ENCODE assay signal across 12 mouse cellular contexts in the genomic region with DNA sequence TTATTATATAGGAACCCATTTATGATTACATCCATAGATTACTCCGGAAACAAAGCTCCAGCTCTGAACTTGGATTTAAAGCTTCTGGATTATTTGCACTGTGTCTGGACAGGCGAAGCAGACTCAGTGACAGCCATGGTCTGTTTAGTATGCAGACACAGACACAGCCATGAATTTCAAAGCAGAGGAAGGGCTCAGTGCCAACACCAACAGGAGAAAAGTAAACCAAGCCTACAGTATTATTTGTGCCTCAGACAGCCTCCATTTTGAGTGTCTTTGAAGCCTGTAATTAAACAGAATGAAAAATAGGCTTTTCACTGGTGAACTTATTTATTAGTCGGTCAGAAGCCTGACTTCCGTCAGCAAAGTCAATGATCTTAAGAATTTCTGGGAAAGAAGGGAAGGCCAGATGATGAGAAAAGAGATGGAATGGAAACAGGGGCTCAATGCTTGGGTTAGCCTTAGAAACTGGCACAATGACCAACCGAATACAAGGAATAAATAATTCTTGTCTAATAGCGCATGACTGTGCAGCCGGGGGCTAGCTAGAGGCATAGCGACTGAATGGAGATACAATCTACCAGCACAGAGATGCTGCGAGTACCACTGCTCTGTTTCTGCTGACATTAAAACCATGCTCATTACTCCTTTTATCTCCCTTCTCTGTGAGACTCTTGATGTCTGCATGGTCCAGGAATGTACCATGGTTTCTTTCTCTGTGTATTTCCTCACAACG. TPM values are rescaled to one million over a fixed set of nuclear protein-coding genes. Genes with fewer than 3 reads are reported as not detected.
DNase-seq lines count a peak whose midpoint lies in the region; ATAC-seq and TF ChIP-seq lines count a peak whose summit lies in the region.
"Had no signal": no experiment of that assay in that cellular context is flagged by ENCODE, and none has a peak within 500 bp of the region (broad histone marks: within the 10 kb centered on the region; RNA-seq: fewer than 3 reads in every experiment).

No protein-coding gene starts in this region.

- H3K27ac ChIP-seq in heart, embryonic 12.5 days (ENCODE audit: poor library complexity, severe bottlenecking) = peak overlapping the region; percentile 16; the same call in 1 of the 2 replicates
- H3K27ac ChIP-seq in embryonic facial prominence, embryonic 14.5 days (replicated peaks; ENCODE audit: low read depth, low read length) = no peak overlapping the region
- no peak overlapping the region for H3K27ac ChIP-seq in kidney, adult 2 months (ENCODE audit: insufficient read depth, low read depth, low read length)
- H3K27ac ChIP-seq in midbrain, embryonic 13.5 days = peak overlapping the region; percentile 73
- H3K27ac ChIP-seq in heart, embryonic 11.5 days (ENCODE audit: low read depth, low read length) = no peak overlapping the region
- H3K27ac ChIP-seq: limb, embryonic 12.5 days had no signal

- no peak for TF ChIP-seq POLR2A in kidney, adult 2 months (IDR thresholded peaks at IDR 0.05; ENCODE audit: low read depth, low read length)

- no peak overlapping the region for H3K4me2 ChIP-seq in heart, embryonic 12.5 days
- no peak overlapping the region for H3K4me2 ChIP-seq in embryonic facial prominence, embryonic 14.5 days (ENCODE audit: low read depth, low read length)
- H3K4me2 ChIP-seq in midbrain, embryonic 13.5 days (replicated peaks) = no peak overlapping the region
- H3K4me2 ChIP-seq in heart, embryonic 11.5 days = no peak overlapping the region
- H3K4me2 ChIP-seq: limb, embryonic 12.5 days had no signal

- no peaks in the 10 kb centered on the region for H3K9me3 ChIP-seq in heart, embryonic 12.5 days (replicated peaks)
- no peaks in the 10 kb centered on the region for H3K9me3 ChIP-seq in embryonic facial prominence, embryonic 14.5 days (ENCODE audit: control insufficient read depth, low read length)
- H3K9me3 ChIP-seq in midbrain, embryonic 13.5 days = no peaks in the 10 kb centered on the region
- H3K9me3 ChIP-seq in heart, embryonic 11.5 days (replicated peaks; ENCODE audit: control insufficient read depth, low read length) = no peaks in the 10 kb centered on the region
- H3K9me3 ChIP-seq: limb, embryonic 12.5 days had no signal

- H3K36me3 ChIP-seq in heart, embryonic 12.5 days = no peaks in the 10 kb centered on the region
- H3K36me3 ChIP-seq in embryonic facial prominence, embryonic 14.5 days (ENCODE audit: control insufficient read depth, insufficient read depth, low read length) = no peaks in the 10 kb centered on the region
- H3K36me3 ChIP-seq in kidney, adult 2 months (ENCODE audit: control insufficient read depth, insufficient read depth, low read length) = no peaks in the 10 kb centered on the region
- H3K36me3 ChIP-seq in midbrain, embryonic 13.5 days = no peaks in the 10 kb centered on the region
- no peaks in the 10 kb centered on the region for H3K36me3 ChIP-seq in heart, embryonic 11.5 days (ENCODE audit: control insufficient read depth, insufficient read depth, low read length)
- H3K36me3 ChIP-seq: limb, embryonic 12.5 days had no signal

- H3K27me3 ChIP-seq in heart, embryonic 12.5 days (replicated peaks) = no peaks in the 10 kb centered on the region
- H3K27me3 ChIP-seq in embryonic facial prominence, embryonic 14.5 days (replicated peaks; ENCODE audit: control insufficient read depth, insufficient read depth, low read length) = no peaks in the 10 kb centered on the region
- no peaks in the 10 kb centered on the region for H3K27me3 ChIP-seq in kidney, adult 2 months (replicated peaks; ENCODE audit: control insufficient read depth, insufficient read depth, low read length)
- no peaks in the 10 kb centered on the region for H3K27me3 ChIP-seq in midbrain, embryonic 13.5 days
- no peaks in the 10 kb centered on the region for H3K27me3 ChIP-seq in heart, embryonic 11.5 days (ENCODE audit: control insufficient read depth, insufficient read depth, low read length)
- H3K27me3 ChIP-seq: limb, embryonic 12.5 days had no signal

- no peak for TF ChIP-seq CTCF in kidney, adult 2 months (conservative IDR thresholded peaks at IDR 0.05; ENCODE audit: insufficient read depth, insufficient read length, low read depth, low read length)

- H3K4me1 ChIP-seq in heart, embryonic 12.5 days (replicated peaks) = no peaks in the 10 kb centered on the region
- no peaks in the 10 kb centered on the region for H3K4me1 ChIP-seq in embryonic facial prominence, embryonic 14.5 days (ENCODE audit: control insufficient read depth, insufficient read depth, low read length)
- H3K4me1 ChIP-seq in kidney, adult 2 months (ENCODE audit: control insufficient read depth, insufficient read depth, low read length) = peaks cover 2% of the 10 kb centered on the region
- H3K4me1 ChIP-seq in midbrain, embryonic 13.5 days (replicated peaks) = peaks cover 21% of the 10 kb centered on the region
- no peaks in the 10 kb centered on the region for H3K4me1 ChIP-seq in heart, embryonic 11.5 days (ENCODE audit: control insufficient read depth, insufficient read depth, low read length)
- H3K4me1 ChIP-seq: limb, embryonic 12.5 days had no signal

- H3K4me3 ChIP-seq in heart, embryonic 12.5 days = no peak overlapping the region
- H3K4me3 ChIP-seq in embryonic facial prominence, embryonic 14.5 days (ENCODE audit: low read depth, low read length) = no peak overlapping the region
- no peak overlapping the region for H3K4me3 ChIP-seq in kidney, adult 2 months (ENCODE audit: insufficient read depth, low read depth, low read length)
- no peak overlapping the region for H3K4me3 ChIP-seq in midbrain, embryonic 13.5 days (replicated peaks)
- no peak overlapping the region for H3K4me3 ChIP-seq in heart, embryonic 11.5 days (ENCODE audit: low read depth, low read length)
- H3K4me3 ChIP-seq: limb, embryonic 12.5 days; myocyte had no signal

- H3K9ac ChIP-seq in heart, embryonic 12.5 days = no peak overlapping the region
- H3K9ac ChIP-seq in embryonic facial prominence, embryonic 14.5 days (ENCODE audit: low read depth, low read length) = no peak overlapping the region
- no peak overlapping the region for H3K9ac ChIP-seq in midbrain, embryonic 13.5 days (replicated peaks)
- H3K9ac ChIP-seq in heart, embryonic 11.5 days (ENCODE audit: low read depth, low read length) = no peak overlapping the region
- H3K9ac ChIP-seq: limb, embryonic 12.5 days had no signal

- no peak for ATAC-seq in heart, embryonic 12.5 days (ENCODE audit: insufficient number of reproducible peaks, low FRiP score)
- peak; percentile 57; the same call in 1 of the 2 replicates for ATAC-seq in embryonic facial prominence, embryonic 14.5 days (ENCODE audit: low read depth)
- peak; percentile 95 for ATAC-seq in midbrain, embryonic 13.5 days
- ATAC-seq in heart, embryonic 11.5 days (replicated peaks; ENCODE audit: insufficient number of reproducible peaks, low FRiP score, low TSS enrichment) = no peak

- WGBS in heart, embryonic 12.5 days = 72% methylated on average over 10 of the region's 10 CpGs
- WGBS in embryonic facial prominence, embryonic 14.5 days = 62% methylated on average over 10 of the region's 10 CpGs
- WGBS in kidney, adult 2 months = 48% methylated on average over 10 of the region's 10 CpGs
- 45% methylated on average over 10 of the region's 10 CpGs for WGBS in midbrain, embryonic 13.5 days
- WGBS in heart, embryonic 11.5 days (ENCODE audit: insufficient replicate concordance) = 71% methylated on average over 10 of the region's 10 CpGs

- no peak for DNase-seq in heart, adult 9 months (ENCODE audit: low spot score in 2 of 2)
- DNase-seq in embryonic facial prominence, embryonic 14.5 days (ENCODE audit: low spot score) = peak; percentile 47
- peak; percentile 51 for DNase-seq in kidney, adult 2 months
- DNase-seq in embryo, embryonic 11 days = no peak
- no peak for DNase-seq in natural killer cell, adult 2 months (ENCODE audit: low spot score in 2 of 2)
- DNase-seq: cerebellum, adult 2 months had no signal

RNA-seq across cellular contexts. Expression of a gene that starts 1.5 kb away (rescaled TPM):
- not detected in 2 replicates for polyA plus RNA-seq in heart, embryonic 12.5 days (2016; fragmentation: Nextera tagmentation; extraction: Ambion mirVana)
- polyA plus RNA-seq in embryonic facial prominence, embryonic 14.5 days (2014; fragmentation: Nextera tagmentation; extraction: Ambion mirVana) = not detected in 2 replicates
- polyA plus RNA-seq in kidney, adult 2 months (2012; rRNA removed) = 7.2 and 7.8 TPM in 2 replicates
- 0.19 and 0.42 TPM in 2 replicates for polyA plus RNA-seq in midbrain, embryonic 13.5 days (2015; fragmentation: Nextera tagmentation; extraction: Ambion mirVana)
- not detected in 2 replicates for polyA plus RNA-seq in heart, embryonic 11.5 days (2014; fragmentation: Nextera tagmentation; extraction: Ambion mirVana)
- polyA plus RNA-seq: cerebellum, adult 2 months; limb, embryonic 12.5 days; myocyte; stomach, embryonic 16.5 days had no signal

RNA-seq across cellular contexts. Expression of a gene that starts 53.4 kb away (rescaled TPM):
- 9.0 and 9.4 TPM in 2 replicates for polyA plus RNA-seq in heart, embryonic 12.5 days (2016; fragmentation: Nextera tagmentation; extraction: Ambion mirVana)
- 10.1 and 10.3 TPM in 2 replicates for polyA plus RNA-seq in embryonic facial prominence, embryonic 14.5 days (2014; fragmentation: Nextera tagmentation; extraction: Ambion mirVana)
- polyA plus RNA-seq in kidney, adult 2 months (2012; rRNA removed) = 2.7 and 3.1 TPM in 2 replicates
- polyA plus RNA-seq in midbrain, embryonic 13.5 days (2015; fragmentation: Nextera tagmentation; extraction: Ambion mirVana) = 5.2 and 6.3 TPM in 2 replicates
- polyA plus RNA-seq in heart, embryonic 11.5 days (2014; fragmentation: Nextera tagmentation; extraction: Ambion mirVana) = 6.9 and 7.5 TPM in 2 replicates

Comparison
In these comparisons a context has a peak if more than half of its experiments do, and no peak if none do; other contexts are left out.
1. H3K27ac ChIP-seq: peak in heart, embryonic 12.5 days (single experiment) and midbrain, embryonic 13.5 days (single experiment); none in embryonic facial prominence, embryonic 14.5 days (single experiment), kidney, adult 2 months (single experiment) and heart, embryonic 11.5 days (single experiment).
2. ATAC-seq: peak in embryonic facial prominence, embryonic 14.5 days (single experiment) and midbrain, embryonic 13.5 days (single experiment); none in heart, embryonic 12.5 days (single experiment) and heart, embryonic 11.5 days (single experiment).
3. DNase-seq: peak in embryonic facial prominence, embryonic 14.5 days (single experiment) and kidney, adult 2 months (single experiment); none in heart, adult 9 months (0 of 2), embryo, embryonic 11 days (single experiment) and natural killer cell, adult 2 months (0 of 2).